In the genomic region with DNA sequence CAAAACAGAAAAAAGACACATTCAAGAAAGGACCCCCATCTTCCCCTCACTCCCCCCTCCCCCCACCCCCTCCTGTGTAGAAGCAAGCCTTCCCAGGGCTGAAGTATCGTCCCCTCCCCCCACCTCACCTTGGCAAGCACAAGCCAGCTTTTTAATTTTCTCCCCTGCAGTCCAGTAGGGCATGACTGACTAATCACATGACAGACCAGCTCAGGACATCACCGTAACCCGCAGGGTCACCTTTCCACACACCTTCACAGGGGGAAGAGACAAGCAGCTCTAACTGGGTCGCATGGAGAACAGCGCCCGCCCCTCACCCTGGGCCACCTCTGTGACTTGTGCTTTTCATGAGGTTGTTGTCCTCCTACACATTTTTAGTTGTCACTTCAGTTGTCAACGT, we compare ENCODE assay signal across 25 mouse cellular contexts. TPM values are rescaled to one million over a fixed set of nuclear protein-coding genes. Genes with fewer than 3 reads are reported as not detected.
DNase-seq lines count a peak whose midpoint lies in the region; ATAC-seq and TF ChIP-seq lines count a peak whose summit lies in the region.
"Had no signal": no experiment of that assay in that cellular context is flagged by ENCODE, and none has a peak within 500 bp of the region (broad histone marks: within the 10 kb centered on the region; RNA-seq: fewer than 3 reads in every experiment).

No protein-coding gene starts in this region.

- no peak overlapping the region for H3K4me2 ChIP-seq in liver, embryonic 11.5 days
- no peak overlapping the region for H3K4me2 ChIP-seq in kidney, embryonic 15.5 days
- no peak overlapping the region for H3K4me2 ChIP-seq in midbrain, embryonic 11.5 days
- H3K4me2 ChIP-seq: embryonic facial prominence, embryonic 13.5 days; forebrain, embryonic 15.5 days; limb, embryonic 15.5 days; midbrain, embryonic 12.5 days; neural tube, embryonic 12.5 days had no signal

- H3K9ac ChIP-seq in liver, adult 2 months (ENCODE audit: low read depth, low read length), result no peak overlapping the region
- no peak overlapping the region for H3K9ac ChIP-seq in liver, embryonic 11.5 days (ENCODE audit: low read depth, low read length)
- no peak overlapping the region for H3K9ac ChIP-seq in kidney, embryonic 15.5 days
- no peak overlapping the region for H3K9ac ChIP-seq in midbrain, embryonic 11.5 days (ENCODE audit: low read length)
- H3K9ac ChIP-seq: embryonic facial prominence, embryonic 13.5 days; forebrain, embryonic 15.5 days; limb, embryonic 15.5 days; midbrain, embryonic 12.5 days; neural tube, embryonic 12.5 days had no signal

- no peaks in the 10 kb centered on the region for H3K36me3 ChIP-seq in liver, adult 2 months (ENCODE audit: control insufficient read depth, insufficient read depth, low read length)
- no peaks in the 10 kb centered on the region for H3K36me3 ChIP-seq in liver, embryonic 11.5 days (ENCODE audit: control insufficient read depth, insufficient read depth, low read length)
- H3K36me3 ChIP-seq in kidney, embryonic 15.5 days, result no peaks in the 10 kb centered on the region
- no peaks in the 10 kb centered on the region for H3K36me3 ChIP-seq in midbrain, embryonic 11.5 days (ENCODE audit: control insufficient read depth, insufficient read depth, low read length)
- H3K36me3 ChIP-seq: forebrain, embryonic 10.5 days; forebrain, embryonic 15.5 days; limb, embryonic 15.5 days; midbrain, embryonic 12.5 days; neural tube, embryonic 12.5 days had no signal

- no peak overlapping the region for H3K4me3 ChIP-seq in liver, adult 2 months (ENCODE audit: insufficient read depth, low read depth, low read length)
- no peak overlapping the region for H3K4me3 ChIP-seq in liver, embryonic 11.5 days (ENCODE audit: low read depth, low read length)
- H3K4me3 ChIP-seq in kidney, embryonic 15.5 days (replicated peaks), result no peak overlapping the region
- H3K4me3 ChIP-seq in olfactory bulb, adult 2 months (ENCODE audit: insufficient read depth, low read depth, low read length), result no peak overlapping the region
- no peak overlapping the region for H3K4me3 ChIP-seq in midbrain, embryonic 11.5 days (ENCODE audit: low read depth, low read length)
- H3K4me3 ChIP-seq: embryonic facial prominence, embryonic 13.5 days; forebrain, embryonic 10.5 days; forebrain, embryonic 15.5 days; left cerebral cortex, adult 2 months; limb, embryonic 15.5 days; midbrain, embryonic 12.5 days; myocyte; neural tube, embryonic 12.5 days had no signal

- H3K27ac ChIP-seq in liver, adult 2 months (replicated peaks; ENCODE audit: insufficient read depth, low read depth, low read length), result no peak overlapping the region
- no peak overlapping the region for H3K27ac ChIP-seq in liver, embryonic 11.5 days (ENCODE audit: low read depth, low read length)
- no peak overlapping the region for H3K27ac ChIP-seq in kidney, embryonic 15.5 days
- 0 out of 2 replicates have a peak overlapping the region, but pooled peaks have one; percentile 12 for H3K27ac ChIP-seq in olfactory bulb, adult 2 months (ENCODE audit: insufficient read depth, low read depth, low read length)
- no peak overlapping the region for H3K27ac ChIP-seq in midbrain, embryonic 11.5 days (ENCODE audit: low read depth, low read length)
- H3K27ac ChIP-seq: embryonic facial prominence, embryonic 13.5 days; forebrain, embryonic 10.5 days; forebrain, embryonic 15.5 days; left cerebral cortex, adult 2 months; midbrain, embryonic 12.5 days; neural tube, embryonic 12.5 days had no signal

- no peaks in the 10 kb centered on the region for H3K27me3 ChIP-seq in liver, adult 2 months (ENCODE audit: control insufficient read depth, insufficient read depth, low read length)
- H3K27me3 ChIP-seq in liver, embryonic 11.5 days (replicated peaks; ENCODE audit: control insufficient read depth, insufficient read depth, low read length), result no peaks in the 10 kb centered on the region
- H3K27me3 ChIP-seq in kidney, embryonic 15.5 days, result no peaks in the 10 kb centered on the region
- H3K27me3 ChIP-seq in midbrain, embryonic 11.5 days (ENCODE audit: control insufficient read depth, insufficient read depth, low read length), result no peaks in the 10 kb centered on the region
- H3K27me3 ChIP-seq: CH12.LX; embryonic facial prominence, embryonic 13.5 days; forebrain, embryonic 15.5 days; limb, embryonic 15.5 days; midbrain, embryonic 12.5 days; neural tube, embryonic 12.5 days had no signal

- H3K9me3 ChIP-seq in liver, embryonic 11.5 days (ENCODE audit: control insufficient read depth, low read length), result no peaks in the 10 kb centered on the region
- no peaks in the 10 kb centered on the region for H3K9me3 ChIP-seq in kidney, embryonic 15.5 days (replicated peaks)
- H3K9me3 ChIP-seq in midbrain, embryonic 11.5 days (ENCODE audit: control insufficient read depth, low read length), result no peaks in the 10 kb centered on the region
- H3K9me3 ChIP-seq: embryonic facial prominence, embryonic 13.5 days; forebrain, embryonic 10.5 days; forebrain, embryonic 15.5 days; limb, embryonic 15.5 days; midbrain, embryonic 12.5 days; neural tube, embryonic 12.5 days had no signal

- TF ChIP-seq CTCF in liver, adult 2 months (IDR thresholded peaks at IDR 0.05; ENCODE audit: low read depth, low read length), result no peak
- TF ChIP-seq CTCF in olfactory bulb, adult 2 months (IDR thresholded peaks at IDR 0.05; ENCODE audit: insufficient read depth, low read depth, low read length), result no peak

- TF ChIP-seq POLR2A in liver, adult 2 months (IDR thresholded peaks at IDR 0.05; ENCODE audit: extremely low read depth, insufficient read depth, low read length), result no peak
- TF ChIP-seq POLR2A in olfactory bulb, adult 2 months (IDR thresholded peaks at IDR 0.05; ENCODE audit: insufficient read depth, low read depth, low read length), result no peak

- intact Hi-C loops in left cerebral cortex, postnatal 4 days (cut with DNase I), result no loop called here

- ATAC-seq in liver, embryonic 11.5 days (replicated peaks; ENCODE audit: low FRiP score), result no peak
- peak; percentile 60; the same call in 1 of the 2 replicates for ATAC-seq in kidney, embryonic 15.5 days (replicated peaks; ENCODE audit: low FRiP score)
- ATAC-seq in midbrain, embryonic 11.5 days (ENCODE audit: low FRiP score), result no peak
- ATAC-seq: forebrain, embryonic 15.5 days; hindbrain, embryonic 16.5 days had no signal

- H3K79me2 ChIP-seq in liver, adult 2 months (ENCODE audit: control insufficient read depth, insufficient read depth, low read length), result no peaks in the 10 kb centered on the region

- WGBS in liver, adult 2 months, result 74% methylated on average over 7 of the region's 7 CpGs
- 82% methylated on average over 7 of the region's 7 CpGs for WGBS in liver, embryonic 11.5 days
- 67% methylated on average over 7 of the region's 7 CpGs for WGBS in kidney, embryonic 15.5 days
- WGBS in olfactory bulb, adult 2 months, result 79% methylated on average over 7 of the region's 7 CpGs
- 78% methylated on average over 7 of the region's 7 CpGs for WGBS in midbrain, embryonic 11.5 days

- peak; percentile 12 for DNase-seq in liver, adult 2 months (ENCODE audit: extremely low read depth, low read depth, low spot score)
- DNase-seq in liver, embryonic 11.5 days (ENCODE audit: low spot score), result no peak
- peak; percentile 76 to 88 for DNase-seq in kidney, postnatal 25 days
- no peak for DNase-seq in midbrain, embryonic 11.5 days (ENCODE audit: low spot score, missing footprints)
- DNase-seq in cerebellum, postnatal 10 days, result no peak
- no peak for DNase-seq in left cerebral cortex, postnatal 4 days
- DNase-seq: adrenal gland, adult 8-10 months; cerebellum, adult 8-10 months; heart, postnatal 14 days; lung, postnatal 36 days; right cerebral cortex, postnatal 4 days; thymus, adult 2 months; thymus, postnatal 36 days had no signal

- H3K4me1 ChIP-seq in liver, adult 2 months (ENCODE audit: control insufficient read depth, insufficient read depth, low read length), result no peaks in the 10 kb centered on the region
- H3K4me1 ChIP-seq in liver, embryonic 11.5 days (replicated peaks; ENCODE audit: control insufficient read depth, insufficient read depth, low read length), result no peaks in the 10 kb centered on the region
- H3K4me1 ChIP-seq in kidney, embryonic 15.5 days, result peaks cover 21% of the 10 kb centered on the region
- peaks cover 18% of the 10 kb centered on the region for H3K4me1 ChIP-seq in olfactory bulb, adult 2 months (ENCODE audit: control insufficient read depth, insufficient read depth, low read length)
- no peaks in the 10 kb centered on the region for H3K4me1 ChIP-seq in midbrain, embryonic 11.5 days (ENCODE audit: control insufficient read depth, insufficient read depth, low read length)
- H3K4me1 ChIP-seq: embryonic facial prominence, embryonic 13.5 days; forebrain, embryonic 15.5 days; limb, embryonic 15.5 days; midbrain, embryonic 12.5 days had no signal

RNA-seq across cellular contexts. Expression of gene Dnajb12, which starts 30.0 kb away (rescaled TPM):
- 22.4 and 27.7 TPM in 2 replicates for total RNA-seq in liver, adult 2 months (2014; rRNA removed)
- 47.0 and 56.9 TPM in 2 replicates for polyA plus RNA-seq in liver, adult 2 months (2012; rRNA removed)
- polyA plus RNA-seq in liver, embryonic 11.5 days (2014; fragmentation: Nextera tagmentation; extraction: Ambion mirVana), result 27.4 and 30.2 TPM in 2 replicates
- polyA plus RNA-seq in kidney, embryonic 15.5 days (2015; fragmentation: Nextera tagmentation; extraction: Ambion mirVana), result 27.1 and 30.2 TPM in 2 replicates
- not detected in 2 replicates for polyA plus RNA-seq in olfactory bulb, adult 2 months (2012; ENCODE audit: insufficient read depth, insufficient read length, low replicate concordance, missing spikeins)
- 21.0 and 22.4 TPM in 2 replicates for polyA plus RNA-seq in midbrain, embryonic 11.5 days (2014; fragmentation: Nextera tagmentation; extraction: Ambion mirVana)
- 10 to 100 TPM; 32.1 to 37.7 TPM for total RNA-seq in left cerebral cortex, postnatal 4 days (2021)

Comparison
In these comparisons a context has a peak if more than half of its experiments do, and no peak if none do; other contexts are left out.
1. DNase-seq: peak in liver, adult 2 months (single experiment) and kidney, postnatal 25 days (2 of 2); none in liver, embryonic 11.5 days (single experiment), midbrain, embryonic 11.5 days (single experiment), cerebellum, postnatal 10 days (0 of 2) and left cerebral cortex, postnatal 4 days (single experiment).